Mouse (Mus musculus) kidney, postnatal 4 days (tissue): Measurements from ENCODE around the gene Ehmt2.
A peak's percentile ranks its signal among the peaks of the same experiment; 100 is the strongest.

ENCODE experiments used
- DNase-seq, 2 experiments: peaks; one replicate each; pipeline ENCODE4 v3.0.0; 2021; ENCODE audit warnings: mixed read lengths in 2 of 2

Ehmt2 gene

DNA sequence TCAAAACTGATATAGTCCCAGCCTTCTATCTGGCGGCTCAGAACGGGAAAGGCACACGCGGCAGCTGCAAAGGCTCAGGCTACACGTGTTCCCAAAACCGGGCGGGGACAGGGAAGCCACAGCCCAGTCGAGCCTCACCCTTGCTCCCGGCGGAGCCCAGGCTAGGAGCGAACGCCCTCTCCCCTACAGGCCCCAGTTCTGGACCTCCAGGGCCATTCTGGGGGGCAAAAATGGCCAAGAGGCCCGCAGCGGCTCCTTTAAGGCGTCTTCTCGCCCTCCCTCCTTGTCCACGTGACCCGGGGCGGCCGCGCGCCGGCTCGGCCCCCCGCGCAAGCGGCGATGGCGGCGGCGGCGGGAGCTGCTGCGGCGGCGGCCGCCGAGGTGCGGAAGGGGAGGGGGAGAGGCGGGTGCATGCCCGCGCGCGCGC is at the start of gene Ehmt2, which contains the start of gene C2:
Ehmt2 (plus strand) TSS at position 310 of the 427 bp plus-strand sequence.
C2 (minus strand) TSS at position 106 of the 427 bp plus-strand sequence.
- DNase-seq, result peak; percentile 83 to 91

DNA sequence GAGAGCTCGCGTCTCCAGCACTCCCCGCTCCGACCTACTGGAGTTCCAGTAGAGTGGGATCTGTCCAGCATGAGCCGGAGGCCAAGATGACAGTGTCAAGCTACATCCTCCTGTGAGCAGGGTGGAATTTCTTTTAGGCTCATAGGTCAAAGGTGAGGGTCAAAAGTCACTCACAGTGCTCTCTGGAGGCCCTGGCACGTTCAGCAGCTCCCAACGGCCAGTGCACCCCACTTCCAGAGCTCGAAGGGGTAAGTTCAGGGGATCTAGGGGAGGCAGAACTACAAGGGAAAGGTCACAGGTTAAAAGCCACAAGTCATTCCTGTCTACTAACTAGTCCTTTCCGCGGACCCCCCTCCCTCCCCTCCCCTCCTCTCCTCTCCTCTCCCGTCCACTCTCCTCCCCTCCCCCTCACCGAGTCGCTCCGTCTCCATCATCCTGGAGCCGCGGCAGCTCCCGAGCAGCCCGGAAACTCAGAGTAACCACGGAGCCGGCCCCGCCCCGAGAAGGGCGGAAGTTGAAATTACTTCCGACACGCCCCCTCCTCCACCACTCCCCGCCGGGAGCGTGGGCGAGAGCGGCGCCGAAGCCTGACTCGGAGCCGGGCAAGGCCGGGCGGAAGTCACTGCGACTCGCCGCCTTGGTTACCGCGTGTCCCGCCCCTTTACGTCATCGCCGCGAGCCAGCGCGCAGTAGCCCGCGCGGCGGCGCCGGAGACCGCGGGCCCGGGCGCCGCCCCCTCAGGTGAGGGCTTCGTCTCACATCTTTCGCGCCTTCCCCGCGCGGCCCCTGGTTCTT is 48.4 kb upstream of the Ehmt2 start, which contains the start of the genes Skiv2l and Nelfe:
Skiv2l (minus strand) TSS at position 489 of the 795 bp plus-strand sequence.
Nelfe (plus strand) TSS at position 670 of the 795 bp plus-strand sequence.
- peak; percentile 98 to 99 for DNase-seq

DNA sequence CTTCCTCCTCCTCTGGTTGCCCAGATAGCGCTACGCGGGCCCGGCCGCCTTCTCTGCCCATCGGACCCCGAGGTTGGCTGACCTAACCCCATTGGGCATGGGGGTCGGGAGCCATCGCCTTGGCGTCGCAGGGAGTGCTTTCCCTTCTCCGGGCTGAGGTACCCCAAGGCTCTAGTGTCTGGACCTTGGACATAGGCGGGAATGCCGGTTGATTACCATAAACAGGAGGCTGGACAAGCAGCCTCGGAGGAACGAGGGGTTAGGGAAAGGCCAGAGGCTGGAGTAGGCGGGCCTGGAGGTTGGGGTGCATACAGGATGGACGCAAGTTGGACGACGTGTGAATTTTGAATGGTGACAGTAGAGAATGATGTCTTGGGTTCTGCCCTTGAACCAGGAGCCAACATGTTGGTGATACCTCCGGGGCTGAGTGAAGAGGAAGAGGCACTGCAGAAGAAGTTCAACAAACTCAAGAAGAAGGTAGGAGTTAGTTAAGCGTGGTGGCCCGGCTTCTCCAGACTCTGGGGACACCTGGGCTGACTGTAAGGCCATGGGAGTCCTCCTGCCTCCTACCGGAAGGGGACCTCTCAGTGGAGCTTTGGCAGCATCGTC is 47.6 kb upstream of the Ehmt2 start:
- no peak for DNase-seq

DNA sequence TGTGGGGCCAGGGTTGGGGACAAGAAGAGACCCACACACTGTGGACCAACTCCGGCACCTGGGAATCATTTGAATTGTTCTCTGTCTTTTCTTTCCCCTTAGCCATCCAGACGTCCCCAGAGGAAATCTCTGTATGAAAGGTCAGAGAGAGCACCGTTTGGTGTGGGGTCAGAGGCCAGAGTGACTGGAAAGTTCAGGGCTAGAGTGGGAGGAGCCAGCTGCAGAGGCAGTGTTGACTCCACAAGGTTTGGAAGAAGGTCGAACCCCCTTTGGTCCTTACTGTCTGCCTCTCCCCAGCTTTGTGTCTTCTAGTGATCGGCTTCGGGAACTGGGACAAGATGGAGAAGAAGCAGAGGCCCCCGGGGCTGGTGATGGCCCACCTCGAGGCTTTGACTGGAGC is 44.8 kb upstream of the Ehmt2 start:
- DNase-seq, result no peak

DNA sequence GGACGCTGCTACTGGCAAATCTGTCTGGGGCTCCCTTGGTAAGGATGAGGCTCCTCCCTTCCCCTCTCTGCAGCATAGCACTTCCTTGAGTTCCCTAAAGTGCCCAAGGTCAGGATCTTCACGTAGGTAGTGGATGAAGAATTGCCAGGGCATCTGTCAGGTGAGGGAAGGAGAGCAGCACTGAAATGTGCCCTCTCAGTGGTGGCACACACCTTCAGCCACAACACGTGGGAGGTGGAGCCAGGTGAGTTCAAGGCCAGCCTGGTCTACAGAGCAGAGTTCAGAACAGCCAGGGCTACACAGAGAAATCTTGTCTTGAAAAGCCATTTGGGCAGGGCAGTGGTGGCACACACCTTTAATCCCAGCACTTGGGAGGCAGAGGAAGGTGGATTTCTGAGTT is 43.5 kb upstream of the Ehmt2 start:
- no peak for DNase-seq

DNA sequence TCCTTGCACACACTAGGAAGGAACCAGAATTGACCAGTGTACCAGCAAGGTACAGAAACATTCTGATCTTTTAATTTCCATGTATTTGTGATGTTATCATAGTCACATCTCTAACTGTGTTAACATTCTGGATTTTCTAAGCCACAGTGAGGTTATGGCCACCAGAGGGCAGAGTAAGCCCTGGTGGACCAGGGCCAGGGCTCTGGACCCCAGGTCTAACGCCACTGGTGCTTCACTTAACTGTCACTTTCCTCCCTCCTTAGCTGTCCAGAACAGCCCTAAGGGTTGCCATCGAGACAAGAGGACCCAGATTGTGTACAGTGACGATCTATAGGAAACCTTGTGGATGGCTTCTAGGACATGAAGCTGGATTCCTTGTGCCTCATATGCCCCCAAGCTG is 42.4 kb upstream of the Ehmt2 start:
- peak; percentile 74 to 80 for DNase-seq

DNA sequence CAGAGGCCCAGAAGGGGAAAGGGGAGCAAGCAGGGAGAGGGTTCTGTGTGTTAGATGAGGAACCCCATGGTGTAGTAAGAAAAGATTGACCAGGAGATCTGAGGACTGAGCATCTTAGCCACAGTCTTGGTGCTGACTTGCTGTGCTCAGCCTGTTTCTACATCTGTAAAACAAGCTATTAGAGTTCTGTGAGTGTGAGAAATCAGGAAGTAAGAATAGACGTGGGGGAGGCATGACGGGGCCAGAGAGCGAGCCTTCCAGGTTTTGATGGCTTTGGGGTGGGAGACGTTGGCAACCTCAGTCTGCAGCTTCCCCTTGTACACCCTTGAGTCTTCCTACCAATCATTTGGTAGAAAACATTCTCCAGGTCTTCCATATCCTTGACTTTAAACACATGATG is 39.6 kb upstream of the Ehmt2 start:
- no peak for DNase-seq

DNA sequence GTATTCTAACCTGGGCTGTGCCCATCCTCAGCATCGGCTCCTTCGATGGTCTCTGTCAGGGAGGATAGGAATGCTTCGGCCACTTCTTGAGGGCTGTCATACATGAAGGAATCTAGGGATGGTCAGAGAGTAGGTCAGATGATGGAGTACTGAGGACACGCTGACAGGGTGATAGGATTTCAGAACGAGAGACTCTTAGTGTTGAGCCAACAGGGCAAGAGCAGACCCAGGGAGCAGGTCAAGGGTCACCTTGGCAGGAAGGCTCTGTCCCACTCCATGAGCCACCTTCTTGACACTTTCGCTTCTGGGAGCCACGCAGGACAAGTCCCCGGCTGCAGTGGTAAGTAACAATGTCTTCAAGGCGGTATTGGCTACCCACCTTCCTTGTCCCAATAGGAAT is 37.8 kb upstream of the Ehmt2 start:
- DNase-seq, result no peak

DNA sequence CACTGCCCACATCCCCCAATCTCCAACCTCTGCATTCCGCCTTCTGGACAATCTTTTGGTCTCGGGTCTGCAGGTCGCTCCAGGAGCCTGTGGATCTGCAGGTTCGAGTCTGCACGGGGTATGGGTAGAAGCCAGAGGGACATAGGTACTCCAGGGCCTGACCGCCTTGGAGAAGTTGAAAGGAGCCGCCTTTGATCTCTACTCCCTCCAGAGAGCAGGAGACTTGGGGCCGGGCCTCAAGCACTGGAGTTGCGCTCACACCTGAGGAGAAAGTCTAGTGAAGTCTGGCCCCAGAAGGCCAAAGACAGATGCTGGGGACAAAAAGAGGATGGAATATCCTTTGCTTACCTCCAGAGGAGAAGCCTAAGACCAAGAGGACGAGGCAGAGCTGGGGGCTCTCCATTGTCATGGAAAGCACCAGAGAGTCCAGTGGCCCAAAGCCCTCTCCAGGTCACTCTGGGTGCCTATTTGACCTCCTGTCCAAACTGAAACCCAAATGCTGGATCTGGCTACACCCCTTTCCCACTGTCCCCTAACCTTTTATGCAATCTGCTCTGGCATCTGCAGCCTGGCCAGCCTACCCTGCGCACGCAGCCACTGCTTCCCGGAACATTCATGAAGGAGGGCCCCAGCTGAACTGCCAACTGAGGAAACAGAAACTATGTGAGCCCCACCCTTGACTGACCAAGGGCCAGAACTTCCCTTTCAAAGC is 36.4 kb upstream of the Ehmt2 start:
- DNase-seq, result peak; percentile 40 to 61

DNA sequence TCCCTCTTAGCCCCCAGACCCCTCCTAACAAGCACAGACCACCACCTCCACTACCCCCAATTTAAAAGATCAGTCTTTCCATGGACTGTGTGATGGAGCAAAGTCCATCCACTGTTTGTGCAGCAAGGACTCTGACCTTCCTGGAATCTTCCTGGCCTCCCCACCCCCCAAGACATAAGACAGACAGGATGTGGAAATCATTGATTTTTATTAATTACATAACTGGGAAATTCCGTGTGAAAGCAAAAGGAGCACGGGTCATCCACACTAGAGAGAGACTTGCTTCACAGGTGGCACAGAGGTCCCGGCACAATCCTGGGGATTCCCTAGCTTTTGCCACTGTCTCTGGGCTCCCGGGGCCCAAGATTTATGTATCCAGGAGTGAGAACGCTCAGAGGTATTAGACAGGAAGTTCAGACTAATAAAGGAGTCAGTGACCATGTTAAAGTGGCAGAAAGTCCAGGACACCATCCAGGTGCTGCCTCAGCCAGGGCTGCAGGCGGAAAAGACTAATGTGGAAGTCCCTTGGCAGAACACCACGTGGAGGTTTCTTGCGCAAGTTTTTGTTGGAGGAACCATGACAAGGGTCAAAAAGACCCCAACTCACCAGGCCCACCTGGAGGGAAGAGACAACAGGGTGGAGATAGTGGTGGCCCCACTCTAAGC is 35.7 kb upstream of the Ehmt2 start, which contains the start of gene Cfb:
Cfb (minus strand) TSS at position 103 of the 666 bp plus-strand sequence.
- peak in 1 of 2 experiments; percentile 58 for DNase-seq

DNA sequence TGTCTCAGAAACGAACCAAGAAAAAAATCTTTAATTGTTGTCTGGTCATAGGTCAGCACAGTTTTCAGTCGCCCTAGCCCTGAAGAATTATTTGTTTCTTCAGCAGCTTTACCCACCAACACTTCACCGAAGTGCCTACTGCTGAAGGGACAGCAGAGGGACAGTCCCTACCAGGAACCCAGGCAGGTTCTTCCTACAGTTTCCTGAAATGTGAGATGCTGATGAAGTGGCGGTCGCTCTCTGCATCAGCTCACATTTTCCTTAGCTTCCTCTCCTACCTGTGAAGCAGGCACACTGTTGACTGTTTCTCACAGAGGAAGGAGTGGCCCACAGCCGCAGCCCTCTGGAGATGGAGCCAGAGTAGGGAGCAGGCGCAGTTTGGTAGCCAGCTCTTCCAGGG is 32.3 kb upstream of the Ehmt2 start:
- no peak for DNase-seq

DNA sequence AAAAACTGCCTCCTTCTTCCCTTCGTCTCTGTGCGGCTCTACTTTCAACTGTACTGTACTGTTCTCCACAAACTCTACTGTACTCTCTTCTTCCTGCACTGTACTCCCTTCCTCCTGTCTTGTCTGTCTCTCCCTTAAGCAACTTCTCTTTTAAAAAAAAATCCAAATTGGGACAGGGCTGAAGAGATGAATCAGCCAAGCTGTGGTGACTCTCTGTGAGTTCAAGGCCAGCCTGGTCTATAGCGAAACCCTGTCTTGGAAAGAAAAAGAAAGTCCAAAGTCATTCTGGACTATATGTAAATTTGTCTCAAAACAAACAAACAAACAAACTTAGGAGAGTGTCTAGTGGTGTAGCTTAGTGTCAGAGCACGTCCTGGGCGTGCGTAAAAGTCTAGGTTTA is 23.9 kb upstream of the Ehmt2 start:
- no peak for DNase-seq

DNA sequence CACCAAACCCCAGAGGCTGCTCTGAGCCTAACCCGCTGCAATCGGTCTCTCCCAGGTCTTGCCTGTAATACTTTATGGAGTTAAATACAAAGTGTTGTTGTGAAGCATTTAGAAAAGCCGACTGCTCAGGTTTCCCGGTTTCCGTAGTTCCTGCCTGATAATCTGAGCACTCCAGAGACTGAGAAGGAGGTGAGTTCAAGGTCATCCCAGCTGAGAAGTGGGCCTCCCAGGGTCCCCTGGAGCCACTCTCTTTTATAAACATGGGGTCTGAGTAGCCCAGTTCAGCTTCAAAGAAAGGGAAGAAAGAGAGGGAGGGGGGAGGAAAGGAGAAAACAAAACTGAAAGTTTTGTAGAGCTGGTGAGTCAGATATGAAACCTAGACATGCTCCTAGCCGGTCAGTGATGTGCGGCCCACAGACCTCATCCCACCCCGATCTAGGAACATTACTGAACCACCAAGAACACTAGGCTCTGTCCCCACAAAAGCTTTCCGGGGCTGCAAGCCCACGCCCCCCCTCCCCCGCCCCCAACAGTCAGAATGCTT is 18.9 kb upstream of the Ehmt2 start, which contains the start of gene Zbtb12:
Zbtb12 (plus strand) TSS at position 148 of the 544 bp plus-strand sequence.
- DNase-seq, result no peak

DNA sequence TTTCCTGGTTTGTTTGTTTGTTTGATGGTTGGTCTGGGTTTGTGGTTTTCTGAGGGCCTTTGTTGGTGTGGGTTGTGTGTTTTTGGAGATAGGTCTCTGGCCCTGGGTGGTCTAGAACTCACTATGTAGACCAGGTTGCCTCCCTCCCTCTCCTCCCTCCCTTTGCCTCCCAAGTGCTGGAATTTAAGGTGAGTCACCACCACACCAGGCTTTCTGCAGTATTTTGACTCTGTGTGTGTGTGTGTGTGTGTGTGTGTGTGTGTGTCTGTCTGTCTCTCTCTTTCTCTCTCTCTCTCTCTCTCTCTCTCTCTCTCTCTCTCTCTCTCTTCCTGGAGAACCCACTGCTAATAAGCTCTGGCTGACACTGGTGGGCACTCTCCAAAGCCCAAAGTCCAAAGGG is 17.1 kb upstream of the Ehmt2 start:
- DNase-seq, result no peak

DNA sequence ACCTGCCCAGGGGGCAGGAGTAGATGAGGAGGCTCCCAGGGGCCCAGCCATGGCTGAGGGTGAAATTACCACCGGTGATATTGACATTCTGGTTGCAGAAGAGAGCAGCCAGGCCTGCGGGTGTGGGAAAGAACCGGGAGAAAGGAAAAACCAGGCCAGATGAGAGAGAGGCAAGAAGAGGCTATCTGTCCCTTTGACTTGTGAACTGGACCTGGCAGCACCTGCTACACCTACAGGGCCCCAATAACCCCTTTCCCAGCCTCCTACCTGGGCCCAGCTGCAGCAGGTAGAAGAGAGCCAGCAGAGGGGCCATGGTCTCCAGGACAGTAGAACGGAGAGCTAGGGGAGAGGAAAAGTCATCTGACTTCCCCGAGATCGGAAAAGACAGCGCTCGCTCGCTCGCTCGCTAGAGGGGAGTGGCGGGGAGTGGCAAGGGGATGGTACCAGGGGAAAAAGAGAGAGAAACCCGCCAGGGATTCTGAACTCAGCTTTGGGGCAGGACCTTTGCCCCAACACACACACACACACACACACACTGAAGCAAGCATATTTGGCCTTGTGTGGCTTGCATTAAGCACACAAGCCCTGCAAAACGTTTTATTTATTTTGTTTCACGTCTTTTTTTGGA is 16.5 kb upstream of the Ehmt2 start, which contains the start of gene Gm20547:
Gm20547 (minus strand) TSS at position 360 of the 628 bp plus-strand sequence.
- DNase-seq, result peak; percentile 18 to 32

DNA sequence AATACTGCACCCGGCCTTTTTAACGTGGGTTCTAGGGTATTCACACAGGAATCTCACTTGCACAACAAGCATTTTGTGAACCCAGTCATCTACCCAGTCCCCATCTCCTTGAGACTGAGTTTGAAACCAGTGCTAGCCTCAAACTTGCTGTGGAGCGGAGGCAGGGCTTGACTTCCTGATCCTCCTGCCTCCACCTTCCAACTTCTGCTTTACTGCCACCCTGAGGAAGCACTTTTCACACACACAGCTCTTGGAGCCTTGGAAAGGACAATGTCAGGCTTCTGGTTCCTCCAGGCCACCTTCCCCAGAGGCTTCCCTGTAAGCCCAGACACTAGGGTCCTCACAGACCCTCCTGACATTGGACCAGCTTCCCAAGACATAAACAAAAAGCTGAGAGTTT is 14.9 kb upstream of the Ehmt2 start:
- no peak for DNase-seq

DNA sequence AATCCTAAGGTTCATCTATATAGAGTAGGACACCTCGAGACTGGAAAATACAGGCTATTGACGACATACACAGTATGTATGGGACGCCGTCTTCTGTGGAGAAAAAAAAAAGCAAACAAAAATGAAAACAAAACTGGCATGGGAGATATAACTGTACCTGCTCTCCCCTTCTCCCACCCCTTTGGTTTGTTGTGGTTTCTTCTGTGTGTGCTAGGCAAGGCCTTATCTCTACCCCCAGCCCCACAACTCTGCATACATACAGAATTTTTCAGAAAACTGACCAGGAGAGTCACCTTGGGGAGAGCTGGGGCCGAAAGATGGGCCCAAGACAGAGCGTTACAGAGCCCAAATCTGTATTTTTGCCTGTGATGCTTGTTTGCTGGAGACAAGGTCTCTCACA is 13.6 kb upstream of the Ehmt2 start:
- no peak for DNase-seq

DNA sequence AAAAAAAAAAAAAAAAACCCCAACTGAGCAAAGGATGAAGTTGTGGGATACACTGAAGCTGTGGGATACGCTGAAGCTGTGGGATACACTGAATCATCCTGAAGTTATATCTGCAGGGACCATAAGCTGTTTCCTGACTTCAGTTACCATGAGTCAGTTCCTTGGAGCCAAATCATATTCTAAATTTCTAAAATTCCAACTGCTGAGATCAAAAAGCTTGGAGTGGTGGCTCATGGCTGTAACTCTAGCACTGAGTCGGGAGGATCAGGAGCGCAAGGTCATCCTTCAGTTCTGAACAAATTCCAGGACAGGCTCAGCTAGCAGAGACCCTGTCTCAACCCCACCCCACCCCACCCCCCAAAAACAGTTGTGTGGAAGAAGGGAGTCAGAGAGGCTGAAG is 12.7 kb upstream of the Ehmt2 start:
- no peak for DNase-seq

DNA sequence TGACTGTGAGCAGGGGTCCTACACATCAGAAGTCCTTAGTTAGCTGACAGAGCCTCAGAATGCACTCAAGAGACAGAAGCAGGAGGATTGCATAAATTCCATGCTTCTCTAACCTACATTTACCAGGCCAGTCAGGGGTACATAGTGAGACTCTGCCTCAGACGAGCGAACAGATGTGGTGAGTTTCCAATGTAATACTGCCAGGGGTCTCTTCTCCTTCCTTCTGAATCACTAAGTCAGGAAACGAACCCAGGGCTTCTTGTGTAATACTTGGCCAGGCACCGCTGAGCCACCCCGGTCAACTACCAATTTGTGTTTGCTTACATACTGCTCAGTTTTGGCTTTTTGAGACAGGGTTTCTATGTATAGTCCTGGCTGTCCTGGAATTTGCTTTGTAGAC is 10.3 kb upstream of the Ehmt2 start:
- no peak for DNase-seq

DNA sequence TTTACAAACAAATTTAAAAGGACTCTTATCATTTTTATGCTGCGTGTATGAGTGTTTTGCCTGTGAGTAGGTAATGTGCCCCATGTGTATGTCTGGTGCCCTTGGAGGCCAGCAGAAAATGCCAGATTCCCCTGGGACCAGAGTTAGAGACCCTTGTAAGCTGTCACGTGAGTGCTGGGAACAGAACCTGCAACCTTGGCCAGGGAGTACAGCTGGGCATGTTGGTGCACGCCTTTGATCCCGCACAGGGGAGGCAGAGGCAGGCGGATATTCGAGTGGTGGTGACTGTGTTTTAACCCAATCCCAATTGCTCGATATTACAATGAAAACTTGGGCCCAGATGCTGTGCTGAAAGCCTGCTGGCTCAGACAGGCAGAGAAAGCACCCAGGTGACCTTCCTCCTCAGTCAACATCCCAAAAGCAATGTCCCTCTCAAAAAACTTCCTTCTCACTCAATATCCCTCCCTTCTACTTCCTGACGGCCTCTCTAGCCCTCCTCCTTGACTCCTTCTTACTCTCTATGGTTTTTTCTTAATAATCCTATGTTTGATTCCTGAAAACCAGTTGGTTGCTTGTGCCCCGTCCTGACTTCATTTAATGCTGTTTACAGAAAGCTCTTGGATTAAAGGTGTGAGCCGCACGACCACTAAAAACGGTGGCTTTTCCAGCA is 8.1 kb upstream of the Ehmt2 start:
- no peak for DNase-seq

DNA sequence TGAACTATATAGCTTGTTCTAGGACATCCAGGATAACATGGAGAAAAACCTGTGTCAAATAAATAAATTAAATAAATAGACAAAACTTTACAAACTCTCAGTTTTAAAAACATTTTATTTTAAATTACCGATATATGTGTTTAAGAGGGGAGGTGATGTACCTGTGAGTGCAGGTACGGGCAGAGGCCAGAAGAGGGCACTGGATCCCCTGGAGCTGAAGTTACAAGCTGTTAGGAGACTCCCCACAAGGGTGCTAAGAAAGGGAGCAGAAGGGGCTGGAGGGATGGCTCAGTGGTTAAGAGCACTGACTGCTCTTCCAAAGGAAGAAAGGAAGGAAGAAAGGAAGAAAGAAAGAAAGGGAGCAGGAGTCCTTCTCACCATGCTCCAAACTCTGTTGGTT is 6.9 kb upstream of the Ehmt2 start:
- no peak for DNase-seq
